Mouse (Mus musculus) midbrain, embryonic 14.5 days (tissue): ENCODE results near the gene Large2. TPM values are rescaled to one million over a fixed set of nuclear protein-coding genes. Genes with fewer than 3 reads are reported as not detected.

ENCODE experiments used
- ATAC-seq: fragments of 200-750 bp; cut with Nextera tagmentation; 2 replicates; pipeline ENCODE4 v1.8.0; 2017; ENCODE audit warnings: moderate number of reproducible peaks, moderate library complexity; ENCODE audit not compliant: low FRiP score, low TSS enrichment
- DNase-seq: peaks from one replicate; pipeline ENCODE4 v3.0.0-alpha.2; 2015
- H3K27ac ChIP-seq: fragments of 300-500 bp; sonication (generic); replicated peaks from 2 replicates; pipeline ENCODE4 v1.5.1; 2014; ENCODE audit warnings: mild to moderate bottlenecking, low read depth, low read length, moderate library complexity
- H3K27me3 ChIP-seq: fragments of 300-500 bp; sonication (generic); 2 replicates; pipeline ENCODE4 v1.6.1; 2014; ENCODE audit warnings: low read length, control low read depth, mixed read lengths; ENCODE audit not compliant: control insufficient read depth, insufficient read depth
- H3K36me3 ChIP-seq: fragments of 300-500 bp; sonication (generic); 2 replicates; pipeline ENCODE4 v1.6.1; 2014; ENCODE audit warnings: low read length, control low read depth; ENCODE audit not compliant: control insufficient read depth, insufficient read depth
- H3K4me1 ChIP-seq: fragments of 300-500 bp; sonication (generic); 2 replicates; pipeline ENCODE4 v1.6.1; 2014; ENCODE audit warnings: mild to moderate bottlenecking, antibody characterized with exemption, low read length, control low read depth; ENCODE audit not compliant: control insufficient read depth, insufficient read depth
- H3K4me2 ChIP-seq: fragments of 300-500 bp; sonication (generic); 2 replicates; pipeline ENCODE4 v1.6.1; 2014; ENCODE audit warnings: mild to moderate bottlenecking, low read length, moderate library complexity
- H3K4me3 ChIP-seq: fragments of 300-500 bp; sonication (generic); replicated peaks from 2 replicates; pipeline ENCODE4 v1.5.1; 2014; ENCODE audit warnings: low read depth, low read length
- H3K9ac ChIP-seq: fragments of 300-500 bp; sonication (generic); replicated peaks from 2 replicates; pipeline ENCODE4 v1.6.1; 2014; ENCODE audit warnings: mild to moderate bottlenecking, low read length, moderate library complexity
- H3K9me3 ChIP-seq: fragments of 300-500 bp; sonication (generic); 2 replicates; pipeline ENCODE4 v1.6.1; 2016; ENCODE audit warnings: low read length, control low read depth, mixed read lengths; ENCODE audit not compliant: control insufficient read depth
- WGBS: fragments of 180-500 bp; shearing (Covaris S2); extraction: QIAGEN DNeasy Blood & Tissue Kit; methylation state at CpG from one replicate; pipeline ENCODE4 v1.1.7; 2014; 5-methylcytosine and 5-hydroxymethylcytosine counted together
- polyA plus RNA-seq: library from polyadenylated mRNA; unstranded; fragments of >200 nt; fragmentation: Nextera tagmentation; extraction: Ambion mirVana; gene quantifications from 2 replicates; pipeline ENCODE4 v1.2.1, GENCODE M21; 2014

Gene Large2
- 1.5 and 1.6 TPM in 2 replicates for polyA plus RNA-seq

DNA sequence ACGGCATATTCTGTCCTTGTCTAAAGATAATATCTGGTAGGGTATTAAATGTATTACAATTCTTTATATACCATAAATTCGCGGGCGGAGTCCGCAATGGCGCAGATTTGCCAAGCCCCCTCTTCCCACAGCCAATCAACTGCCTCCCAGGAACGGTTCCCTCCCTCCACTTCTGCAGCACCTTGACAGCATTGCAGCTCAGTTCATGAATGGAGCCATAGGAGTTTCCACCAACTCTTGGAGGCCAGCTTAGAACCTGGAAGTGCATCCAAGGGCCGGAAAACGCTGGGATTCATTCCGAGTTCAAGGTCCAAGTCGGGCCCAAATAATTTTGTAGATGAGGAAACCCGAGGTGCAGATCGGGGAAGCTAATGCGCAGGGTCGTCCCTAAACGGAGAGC is at the start of gene Large2, which contains the start of gene Pex16:
TSS of gene Large2 (minus strand) at position 356 of the 400 bp plus-strand sequence.
TSS of gene Pex16 (plus strand) at position 163 of the 400 bp plus-strand sequence.
- Histone ChIP-seq H3K9me3 (no peaks in the 10 kb centered on the region), H3K36me3 (peaks cover 22% of the 10 kb centered on the region), H3K4me3 (peak within 1 kb of the TSS; percentile 72), H3K27me3 (peaks cover 14% of the 10 kb centered on the region; the same call in 1 of the 2 replicates), H3K9ac (peak within 1 kb of the TSS; percentile 68), H3K4me2 (peak within 1 kb of the TSS; percentile 93), H3K4me1 (peaks cover 42% of the 10 kb centered on the region), H3K27ac (peak within 1 kb of the TSS; percentile 80)
- WGBS: 6% methylated on average over 16 of the region's 16 CpGs
- ATAC-seq: peak; percentile 32; the same call in 1 of the 2 replicates
- peak; percentile 69 for DNase-seq

DNA sequence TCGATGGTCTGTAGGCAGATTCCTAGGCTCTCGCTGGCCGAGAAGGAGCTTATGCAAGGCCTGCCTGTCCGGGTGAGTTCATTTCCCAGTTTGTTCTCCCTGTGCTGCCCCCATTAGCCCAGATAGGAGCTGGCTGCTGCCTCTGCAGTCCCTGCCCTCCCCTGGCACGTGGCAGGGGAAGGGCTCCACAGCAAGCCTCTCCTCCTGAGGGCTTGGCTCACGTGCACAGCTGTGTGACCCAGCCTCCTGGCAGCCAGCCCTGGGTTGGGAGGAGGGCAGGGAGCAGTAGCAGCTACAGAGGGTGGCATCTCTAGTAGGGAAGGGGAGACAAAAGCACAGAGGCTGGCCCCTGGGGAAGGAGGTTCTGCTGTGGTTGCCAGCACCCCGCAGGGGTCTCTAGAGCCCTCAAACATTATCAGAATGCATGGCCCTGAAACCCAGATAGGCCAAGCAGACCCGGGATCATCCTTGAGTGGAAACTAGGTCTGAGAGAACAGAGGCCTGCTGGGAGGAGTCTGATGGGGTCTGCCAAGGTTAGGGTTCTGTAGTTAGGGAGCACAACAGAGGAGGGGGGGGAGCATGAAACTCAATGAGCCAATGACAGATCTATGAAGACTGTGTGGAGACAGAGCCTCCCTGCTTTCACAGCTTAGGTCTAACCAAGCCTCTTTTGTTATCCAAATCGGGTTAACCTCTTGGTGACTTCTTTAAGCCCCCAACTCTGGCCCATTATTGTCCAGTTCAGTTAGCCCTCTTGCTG is 49.2 kb upstream of the Large2 start:
- Histone ChIP-seq H3K4me2 (no peak overlapping the region), H3K4me1 (peaks cover 27% of the 10 kb centered on the region), H3K4me3 (no peak overlapping the region), H3K36me3 (peaks cover 63% of the 10 kb centered on the region), H3K27me3 (no peaks in the 10 kb centered on the region), H3K9me3 (no peaks in the 10 kb centered on the region), H3K27ac (peak overlapping the region; percentile 78), H3K9ac (no peak overlapping the region)
- WGBS: 56% methylated on average over 9 of the region's 9 CpGs
- DNase-seq (peak; percentile 66), ATAC-seq (peak; percentile 46; the same call in 1 of the 2 replicates)

DNA sequence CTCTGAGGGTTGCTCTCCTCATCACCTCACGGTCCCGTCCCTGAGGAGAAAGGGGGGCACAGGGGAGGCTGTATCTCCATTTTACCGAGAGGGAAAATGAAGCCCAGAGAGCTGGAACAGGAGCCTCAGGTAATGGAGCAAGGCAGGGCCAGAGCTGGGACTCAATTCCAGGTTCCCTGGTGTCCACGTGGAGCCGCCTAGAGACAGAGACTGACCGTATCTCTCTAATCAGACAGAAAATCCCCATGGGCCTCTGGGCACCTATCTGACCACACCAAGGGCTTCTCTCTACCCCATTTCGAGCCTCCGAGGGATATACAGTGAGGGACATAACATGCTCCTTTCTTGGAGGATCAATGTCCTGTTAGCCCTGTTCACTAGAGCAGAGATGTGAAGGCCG is 48.5 kb upstream of the Large2 start:
- DNase-seq (no peak), ATAC-seq (no peak)
- Histone ChIP-seq H3K4me2 (no peak overlapping the region), H3K9ac (no peak overlapping the region), H3K36me3 (peaks cover 70% of the 10 kb centered on the region), H3K27me3 (no peaks in the 10 kb centered on the region), H3K9me3 (no peaks in the 10 kb centered on the region), H3K4me1 (peaks cover 27% of the 10 kb centered on the region), H3K4me3 (no peak overlapping the region), H3K27ac (peak overlapping the region; percentile 78; the same call in 1 of the 2 replicates)
- WGBS: 91% methylated on average over 9 of the region's 9 CpGs

DNA sequence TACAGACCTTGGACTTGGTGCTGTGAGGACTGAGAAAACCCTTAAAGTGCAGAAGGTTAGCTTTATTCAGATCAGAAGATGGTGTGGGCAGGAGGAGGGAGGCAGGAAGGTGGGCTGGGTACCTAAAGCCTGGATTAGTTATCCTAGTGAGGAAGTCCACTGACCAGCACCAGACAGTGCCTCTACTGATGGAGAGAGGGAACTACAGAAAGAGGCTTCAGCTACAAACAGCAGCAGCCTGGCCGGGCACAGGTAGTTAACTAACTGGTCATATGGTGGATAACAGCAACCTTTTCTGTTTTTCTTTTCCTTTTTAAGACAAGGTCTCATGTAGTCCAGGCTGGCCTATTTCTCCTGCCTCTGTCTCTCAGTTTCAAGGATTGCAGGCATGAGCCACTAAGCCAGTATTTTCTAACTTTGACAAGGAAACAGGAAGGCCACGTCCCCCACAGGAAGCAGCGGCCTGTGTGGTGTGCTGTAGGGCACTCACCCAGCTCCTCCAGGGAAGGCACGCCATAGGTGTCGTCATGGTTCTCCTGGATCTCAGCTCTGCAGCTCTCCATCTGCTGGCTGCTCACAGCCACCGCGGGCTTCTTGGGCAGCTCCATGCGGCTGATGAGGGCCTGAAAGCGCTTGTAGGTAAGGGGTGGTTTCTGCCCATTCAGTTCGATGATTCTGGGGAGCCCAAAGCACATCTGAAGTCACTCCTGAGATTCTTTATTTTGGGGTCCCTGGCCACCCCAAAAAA is 47.9 kb upstream of the Large2 start:
- H3K36me3 ChIP-seq: peaks cover 76% of the 10 kb centered on the region
- no peaks in the 10 kb centered on the region for H3K9me3 ChIP-seq
- 82% methylated on average over 10 of the region's 10 CpGs for WGBS
- DNase-seq: peak; percentile 55
- H3K27ac ChIP-seq: no peak overlapping the region
- H3K27me3 ChIP-seq: no peaks in the 10 kb centered on the region
- H3K4me2 ChIP-seq: no peak overlapping the region
- H3K4me3 ChIP-seq: no peak overlapping the region
- peaks cover 27% of the 10 kb centered on the region for H3K4me1 ChIP-seq
- no peak for ATAC-seq
- no peak overlapping the region for H3K9ac ChIP-seq

DNA sequence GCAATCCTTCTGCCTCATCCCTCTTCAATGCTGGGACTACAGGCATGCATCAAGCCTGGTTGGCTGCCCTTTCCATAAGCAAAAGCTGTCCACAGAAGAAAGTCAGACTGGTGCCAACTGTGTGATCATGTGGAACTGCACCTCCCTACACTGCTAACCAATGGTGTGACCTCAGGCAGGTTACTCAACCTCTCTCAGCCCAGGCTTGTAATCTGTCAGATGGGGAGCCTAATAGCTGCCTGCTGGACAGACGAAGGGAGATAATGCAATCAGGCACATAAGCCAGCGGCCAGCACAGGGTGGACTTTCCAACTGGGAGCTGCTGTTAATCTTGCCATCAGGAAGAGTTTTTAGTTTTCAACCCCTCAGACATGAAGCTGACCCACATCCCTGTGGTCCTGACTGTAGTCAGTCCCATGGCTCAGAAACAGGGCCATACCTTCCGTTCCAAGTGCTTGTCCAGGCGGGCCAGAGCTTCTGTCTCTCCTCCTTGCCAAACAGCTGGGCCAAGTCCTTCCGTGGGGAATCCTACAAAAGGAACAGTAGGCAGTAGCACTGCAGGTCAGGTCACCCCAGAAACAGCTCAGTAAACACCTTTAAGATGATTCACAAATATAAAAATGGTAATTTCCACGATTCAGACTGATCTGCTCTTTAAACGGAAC is 47.2 kb upstream of the Large2 start:
- no peak for DNase-seq
- no peak for ATAC-seq
- 95% methylated on average over 7 of the region's 7 CpGs for WGBS
- Histone ChIP-seq H3K27ac (no peak overlapping the region), H3K4me3 (no peak overlapping the region), H3K4me1 (peaks cover 25% of the 10 kb centered on the region), H3K9me3 (no peaks in the 10 kb centered on the region), H3K27me3 (no peaks in the 10 kb centered on the region), H3K9ac (no peak overlapping the region), H3K36me3 (peaks cover 83% of the 10 kb centered on the region), H3K4me2 (no peak overlapping the region)

DNA sequence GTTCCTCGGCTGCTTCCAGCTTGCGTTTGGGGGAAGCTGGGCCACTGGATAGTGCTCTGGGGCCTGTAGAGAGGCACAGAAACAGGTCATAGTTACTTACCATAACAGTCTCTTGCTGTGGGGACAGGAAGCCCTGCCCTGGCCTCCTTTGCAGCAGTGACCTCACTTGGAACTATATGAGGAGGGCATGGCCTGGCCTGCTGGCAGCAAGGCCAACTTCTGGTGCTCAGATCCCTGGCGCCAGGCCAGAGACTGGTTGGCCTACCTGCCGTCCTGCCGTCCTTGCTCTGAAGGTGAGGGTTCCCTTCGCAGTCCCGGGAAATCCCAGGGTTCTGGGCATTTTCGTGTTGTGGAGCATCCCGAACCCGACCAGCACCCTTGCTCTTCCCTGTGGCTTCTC is 37.0 kb upstream of the Large2 start:
- Histone ChIP-seq H3K27me3 (no peaks in the 10 kb centered on the region), H3K4me1 (no peaks in the 10 kb centered on the region), H3K27ac (no peak overlapping the region), H3K4me3 (no peak overlapping the region), H3K36me3 (peaks cover 96% of the 10 kb centered on the region), H3K4me2 (no peak overlapping the region), H3K9me3 (no peaks in the 10 kb centered on the region), H3K9ac (no peak overlapping the region)
- WGBS: 95% methylated on average over 10 of the region's 10 CpGs
- no peak for DNase-seq
- no peak for ATAC-seq

DNA sequence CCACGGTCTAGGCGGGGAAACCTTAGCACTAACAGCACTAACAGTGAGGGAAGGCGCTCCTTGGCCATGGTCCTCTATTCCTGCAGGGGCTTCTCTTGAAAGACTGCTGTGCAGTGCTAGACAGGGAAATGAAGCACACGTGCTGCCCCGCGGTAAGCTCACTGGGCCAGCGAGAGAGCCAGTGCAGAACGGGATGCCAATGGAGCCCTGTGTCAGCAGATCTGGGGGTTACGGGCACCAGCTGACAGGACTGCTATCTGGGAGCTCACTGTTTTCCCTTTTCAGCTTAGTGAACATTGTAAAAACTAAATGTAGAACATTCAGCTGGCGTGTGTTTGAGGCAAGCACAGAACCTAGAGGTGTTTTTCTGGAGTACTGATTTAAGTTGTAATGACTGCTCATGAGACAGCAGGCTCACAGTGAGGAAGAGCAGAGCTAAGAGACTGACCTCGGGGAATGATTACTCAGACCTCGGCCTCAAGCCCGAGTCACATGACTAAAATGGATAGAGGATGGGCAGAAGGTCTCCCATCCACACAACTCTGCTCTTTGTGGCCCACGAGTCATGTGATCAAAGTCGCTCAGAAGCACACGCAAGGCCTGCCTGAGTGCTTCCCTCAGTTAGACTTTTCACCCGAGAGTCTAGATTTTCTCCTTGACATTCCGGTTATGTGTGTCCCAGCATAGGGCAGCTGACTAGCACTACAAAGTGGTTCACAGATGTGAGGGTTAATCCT is 33.8 kb upstream of the Large2 start:
- H3K27me3 ChIP-seq: no peaks in the 10 kb centered on the region
- peaks cover 94% of the 10 kb centered on the region for H3K36me3 ChIP-seq
- no peak overlapping the region for H3K4me2 ChIP-seq
- no peak overlapping the region for H3K9ac ChIP-seq
- no peaks in the 10 kb centered on the region for H3K9me3 ChIP-seq
- WGBS: 90% methylated on average over 18 of the region's 18 CpGs
- DNase-seq (no peak), ATAC-seq (no peak)
- H3K27ac ChIP-seq: no peak overlapping the region
- H3K4me1 ChIP-seq: peaks cover 5% of the 10 kb centered on the region; the same call in 1 of the 2 replicates
- no peak overlapping the region for H3K4me3 ChIP-seq

DNA sequence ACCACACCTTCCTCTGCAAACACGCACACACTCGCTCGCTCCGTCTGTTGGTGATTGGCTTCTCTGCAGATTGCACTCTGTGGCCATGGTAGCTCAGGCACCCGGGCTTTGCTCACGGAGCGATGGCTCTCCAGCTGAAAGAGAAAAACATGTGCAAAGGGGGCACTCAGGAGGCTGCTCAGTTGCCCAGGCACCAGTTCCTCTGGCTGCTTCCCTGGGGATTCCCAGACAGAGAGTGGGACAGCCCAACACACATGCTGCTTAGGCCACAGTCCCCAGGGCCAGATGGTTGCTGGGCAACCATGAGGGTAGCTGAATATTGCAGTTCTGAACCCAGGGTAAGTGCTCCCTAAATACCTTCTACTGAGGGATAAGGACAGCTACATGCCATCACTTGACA is 31.0 kb upstream of the Large2 start:
- ATAC-seq (no peak), DNase-seq (peak; percentile 41)
- 68% methylated on average over 7 of the region's 7 CpGs for WGBS
- no peak overlapping the region for H3K4me2 ChIP-seq
- H3K4me3 ChIP-seq: no peak overlapping the region
- H3K9ac ChIP-seq: no peak overlapping the region
- H3K36me3 ChIP-seq: peaks cover 68% of the 10 kb centered on the region
- no peaks in the 10 kb centered on the region for H3K9me3 ChIP-seq
- H3K4me1 ChIP-seq: peaks cover 8% of the 10 kb centered on the region
- H3K27me3 ChIP-seq: no peaks in the 10 kb centered on the region
- H3K27ac ChIP-seq: 0 out of 2 replicates have a peak overlapping the region, but pooled peaks have one; percentile 20
